Mouse (Mus musculus): ENCODE results near the gene Fgl2. TPM values are rescaled to one million over a fixed set of nuclear protein-coding genes. Genes with fewer than 3 reads are reported as not detected.

Fgl2 gene
- polyA plus RNA-seq, 1 experiment from 2014 or later: 2.5 TPM

DNA sequence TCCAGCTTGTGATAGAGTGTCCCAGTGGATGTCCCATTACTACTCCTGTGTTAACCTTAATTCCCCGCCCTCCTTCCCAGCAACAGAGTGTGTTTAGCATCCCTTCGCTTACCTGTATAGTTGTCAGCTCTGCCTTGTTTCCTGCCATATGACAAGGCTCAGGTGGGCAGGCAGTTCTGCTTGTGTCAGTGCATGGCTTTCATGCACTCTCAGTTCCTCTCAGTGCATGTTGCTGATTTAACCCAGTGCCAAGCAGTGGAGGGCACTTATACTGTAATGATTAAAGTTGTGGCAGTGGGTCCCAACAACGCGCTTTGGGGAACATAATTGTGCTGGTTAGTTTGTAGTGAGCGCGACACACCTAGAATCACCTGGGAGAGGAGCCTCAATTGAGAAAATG lies 54.2 kb downstream of the Fgl2 start:
- 93% methylated on average over 6 of the region's 6 CpGs for WGBS
- Histone ChIP-seq H3K27me3 (ENCODE audit: control insufficient read depth, insufficient read depth, low read length) (no peaks in the 10 kb centered on the region), H3K4me2 (no peak overlapping the region), H3K4me3 (ENCODE audit: low read depth, low read length) (no peak overlapping the region), H3K4me1 (ENCODE audit: control insufficient read depth, insufficient read depth, low read length) (peaks cover 6% of the 10 kb centered on the region), H3K27ac (ENCODE audit: low read depth, low read length) (no peak overlapping the region), H3K9me3 (ENCODE audit: control insufficient read depth, low read length) (no peaks in the 10 kb centered on the region), H3K9ac (ENCODE audit: low read length) (no peak overlapping the region), H3K36me3 (ENCODE audit: control insufficient read depth, insufficient read depth, low read length) (no peaks in the 10 kb centered on the region)
- DNase-seq (ENCODE audit: low spot score, missing footprints) (no peak), ATAC-seq (ENCODE audit: low FRiP score) (no peak)

Other genes starting within 250 kb of the Fgl2 start
- gene Gsap, start 186.4 kb upstream of the Fgl2 start, polyA plus RNA-seq (2014; fragmentation: Nextera tagmentation; extraction: Ambion mirVana): 2.4 TPM in 2 replicates
- gene Ccdc146, start 52.0 kb downstream of the Fgl2 start, polyA plus RNA-seq (2014; fragmentation: Nextera tagmentation; extraction: Ambion mirVana): 0.32 TPM in 1 of 2 replicates, not detected in the other
- gene Fam185a, start 52.3 kb downstream of the Fgl2 start, polyA plus RNA-seq (2014; fragmentation: Nextera tagmentation; extraction: Ambion mirVana): 4.7 and 5.0 TPM in 2 replicates
- 14.0 and 17.0 TPM in 2 replicates for gene Lrrc17, start 170.9 kb downstream of the Fgl2 start, polyA plus RNA-seq (2014; fragmentation: Nextera tagmentation; extraction: Ambion mirVana)